Mouse (Mus musculus): Measurements from ENCODE around the gene Hils1. TPM values are rescaled to one million over a fixed set of nuclear protein-coding genes. Genes with fewer than 3 reads are reported as not detected.
A peak's percentile ranks its signal among the peaks of the same experiment; 100 is the strongest.

The Hils1 gene
- total RNA-seq (2021): not detected
- long read RNA-seq, experiment 1: 0 reads
- long read RNA-seq, experiment 2: 0 reads

- no peak for DNase-seq
These were observed at the start of gene Hils1 for GRCm38 (mm10) chr11:94967419-94967818. Gene Hils1 (plus strand): TSS chr11:94967593.

- DNase-seq: no peak
These were observed 49.7 kb upstream of the Hils1 start for GRCm38 (mm10) chr11:94917717-94918116.

GRCm38 (mm10) chr11:94920996-94921401 lies 46.4 kb upstream of the Hils1 start:
- no peak for DNase-seq

- DNase-seq: no peak
These were observed 42.4 kb upstream of the Hils1 start for GRCm38 (mm10) chr11:94924977-94925376.

- DNase-seq: no peak
These were observed 41.0 kb upstream of the Hils1 start for GRCm38 (mm10) chr11:94926431-94926830.

DNA sequence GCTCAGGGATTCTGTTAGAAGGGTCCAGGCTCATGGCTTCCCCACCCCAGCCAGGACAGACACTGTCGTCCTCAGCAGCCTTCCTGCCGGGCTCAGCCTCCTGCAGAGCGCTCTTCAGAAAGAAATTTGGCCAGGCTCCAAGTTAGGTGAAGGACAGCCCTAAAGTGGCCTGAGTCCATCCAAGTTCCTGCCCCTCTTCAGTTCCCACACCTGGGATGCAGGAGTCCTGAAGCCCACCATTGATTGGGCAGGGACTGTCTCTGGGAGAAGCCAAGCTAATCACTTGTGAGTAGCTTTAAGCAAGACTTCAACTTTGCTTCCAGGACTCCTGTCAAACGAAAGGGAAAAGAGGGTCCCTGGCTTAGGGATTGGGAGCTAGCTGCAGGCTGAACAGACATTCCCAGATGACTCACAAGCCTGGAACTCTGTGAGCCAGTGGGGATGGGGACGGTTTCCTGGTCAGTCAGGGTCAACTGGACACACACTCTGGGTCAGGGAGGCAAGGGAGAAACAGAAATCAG lies 39.6 kb upstream of the Hils1 start:
- DNase-seq: peak; percentile 33 to 51

DNA sequence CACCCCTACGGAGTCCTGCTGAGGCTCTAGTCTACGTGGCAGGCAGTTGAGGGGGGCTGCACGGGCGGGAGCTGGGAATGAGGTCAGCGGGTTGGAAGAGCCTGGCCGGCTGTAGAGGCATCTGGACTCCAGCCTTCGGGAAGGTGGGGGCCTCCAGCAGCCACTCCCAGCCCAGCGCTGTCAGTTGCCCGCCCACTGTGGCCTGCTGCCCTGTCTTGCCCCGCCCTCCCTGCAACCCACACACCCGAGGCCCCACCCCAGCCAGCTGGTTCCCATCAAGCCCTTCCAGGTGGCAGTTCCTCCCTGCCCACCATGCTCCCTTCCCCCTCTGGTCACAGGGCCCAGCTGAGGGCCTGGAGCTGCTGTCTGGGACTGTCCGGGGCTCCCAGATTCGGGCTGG lies 38.6 kb upstream of the Hils1 start:
- DNase-seq: peak; percentile 58 to 73

DNA sequence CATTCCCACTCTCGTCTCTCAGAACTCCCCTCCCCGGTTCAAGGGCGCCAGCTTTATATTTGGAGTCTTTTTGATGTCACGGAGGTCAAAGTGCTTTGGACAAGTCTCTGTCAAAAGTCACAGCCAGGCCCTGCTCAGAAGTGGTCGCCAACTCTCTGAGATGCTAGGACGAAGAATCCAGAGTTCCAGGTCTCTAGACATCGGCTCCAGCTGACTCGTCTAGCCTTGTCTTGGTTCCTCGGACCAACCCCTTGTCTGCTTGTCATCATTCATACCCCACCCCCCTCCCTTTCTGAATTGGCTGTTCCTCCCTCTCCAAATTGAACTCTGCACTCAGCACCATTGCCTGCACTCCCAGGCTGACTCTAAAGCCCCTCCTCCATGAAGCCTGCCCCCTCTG lies 37.8 kb upstream of the Hils1 start:
- DNase-seq: no peak

DNA sequence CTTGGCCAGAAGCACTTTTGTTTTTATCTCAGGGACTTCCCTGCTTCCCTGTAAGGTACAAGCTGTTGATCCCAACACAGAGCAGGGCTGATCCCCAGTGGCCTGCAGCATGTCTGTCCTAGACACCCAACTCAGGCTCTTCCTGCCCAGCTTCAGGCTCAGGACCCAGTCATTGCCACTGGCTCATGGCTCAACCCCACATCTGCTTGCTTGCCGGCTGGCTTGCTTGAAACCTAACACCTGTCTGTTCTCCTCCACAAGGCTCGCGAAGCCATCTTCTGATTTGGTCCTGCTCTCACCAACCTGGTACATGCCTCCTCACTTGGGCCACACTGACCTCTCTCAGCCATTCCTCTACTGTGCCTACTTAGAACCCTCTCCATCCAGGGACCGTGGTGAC lies 37.2 kb upstream of the Hils1 start:
- DNase-seq: no peak

GRCm38 (mm10) chr11:94933584-94933983 lies 33.8 kb upstream of the Hils1 start:
- no peak for DNase-seq

DNA sequence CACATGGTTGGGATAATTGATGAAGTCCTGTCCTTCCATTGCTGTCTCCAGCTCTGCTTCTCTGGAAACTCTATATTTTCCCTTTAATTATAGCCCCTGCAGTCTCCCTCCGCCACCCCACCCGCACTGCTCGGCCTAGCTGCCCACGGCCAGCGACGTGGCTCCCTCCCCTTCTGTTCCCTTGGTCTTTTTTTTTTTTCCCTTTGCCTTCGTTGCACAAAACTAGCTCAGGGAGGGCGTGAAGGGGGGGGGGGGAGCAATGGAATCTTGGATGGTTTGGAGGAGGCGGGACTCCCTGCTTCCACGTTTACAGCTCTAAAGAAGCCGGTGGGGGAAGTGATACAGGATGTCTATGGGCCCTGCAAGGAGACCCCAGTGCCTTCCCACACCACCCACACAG lies 32.9 kb upstream of the Hils1 start:
- DNase-seq: no peak

DNA sequence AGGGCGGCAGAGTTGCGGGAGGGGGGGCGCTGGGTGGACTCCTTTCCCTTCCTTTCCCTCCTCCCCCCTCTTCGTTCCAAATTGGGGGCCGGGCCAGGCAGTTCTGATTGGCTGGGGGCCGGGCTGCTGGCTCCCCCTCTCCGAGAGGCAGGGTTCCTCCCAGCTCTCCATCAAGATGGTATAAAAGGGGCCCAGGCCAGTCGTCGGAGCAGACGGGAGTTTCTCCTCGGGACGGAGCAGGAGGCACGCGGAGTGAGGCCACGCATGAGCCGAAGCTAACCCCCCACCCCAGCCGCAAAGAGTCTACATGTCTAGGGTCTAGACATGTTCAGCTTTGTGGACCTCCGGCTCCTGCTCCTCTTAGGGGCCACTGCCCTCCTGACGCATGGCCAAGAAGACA lies 31.3 kb upstream of the Hils1 start, which contains the start of gene Col1a1:
Gene Col1a1, plus strand, starts transcription at position 180 of the 400 bp plus-strand sequence.
- peak; percentile 12 to 45 for DNase-seq

GRCm38 (mm10) chr11:94936851-94937295 lies 30.5 kb upstream of the Hils1 start:
- DNase-seq: peak; percentile 86 to 90

DNA sequence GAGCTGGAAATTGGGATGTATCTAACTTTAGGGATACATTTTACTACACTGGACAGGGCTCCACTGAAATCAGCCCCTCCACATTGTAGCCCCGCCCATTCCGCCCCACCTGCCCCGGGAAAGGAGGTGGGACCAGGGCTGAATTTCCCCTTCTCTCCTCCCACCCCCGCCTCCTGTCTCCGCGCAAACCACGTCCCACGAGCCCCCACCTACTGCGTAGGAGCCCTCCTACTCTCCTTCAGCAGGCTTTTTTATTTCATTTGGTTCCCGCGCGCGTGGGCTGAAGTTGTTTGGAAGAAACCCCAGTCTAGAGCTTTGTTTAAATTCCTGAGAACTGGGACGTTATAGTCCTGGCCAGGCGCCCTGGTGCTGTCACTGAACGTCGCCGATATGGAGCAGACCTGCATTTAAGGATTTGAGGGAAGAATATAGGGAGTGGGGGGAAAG lies 30.0 kb upstream of the Hils1 start:
- no peak for DNase-seq

- DNase-seq: no peak
These were observed 29.6 kb upstream of the Hils1 start for GRCm38 (mm10) chr11:94937787-94938186.

- DNase-seq: no peak
These were observed 29.1 kb upstream of the Hils1 start for GRCm38 (mm10) chr11:94938296-94938695.

DNA sequence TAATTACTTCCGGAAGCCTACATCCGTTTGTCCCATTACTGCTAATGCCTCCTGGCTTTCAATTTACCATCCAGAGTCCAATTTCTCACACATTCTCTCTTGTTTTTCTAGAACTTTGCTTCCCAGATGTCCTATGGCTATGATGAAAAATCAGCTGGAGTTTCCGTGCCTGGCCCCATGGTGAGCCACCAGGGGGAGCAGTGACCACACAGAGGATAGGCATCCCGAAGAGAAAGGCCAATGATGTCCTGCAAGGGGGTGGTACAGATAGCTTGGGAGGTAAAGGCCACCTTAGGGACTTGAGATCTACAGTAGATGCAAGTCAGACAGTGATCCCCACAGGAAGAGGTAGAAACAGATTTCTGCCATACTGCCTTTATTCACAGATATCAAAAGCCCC lies 28.1 kb upstream of the Hils1 start:
- DNase-seq: peak; percentile 77 to 87

DNA sequence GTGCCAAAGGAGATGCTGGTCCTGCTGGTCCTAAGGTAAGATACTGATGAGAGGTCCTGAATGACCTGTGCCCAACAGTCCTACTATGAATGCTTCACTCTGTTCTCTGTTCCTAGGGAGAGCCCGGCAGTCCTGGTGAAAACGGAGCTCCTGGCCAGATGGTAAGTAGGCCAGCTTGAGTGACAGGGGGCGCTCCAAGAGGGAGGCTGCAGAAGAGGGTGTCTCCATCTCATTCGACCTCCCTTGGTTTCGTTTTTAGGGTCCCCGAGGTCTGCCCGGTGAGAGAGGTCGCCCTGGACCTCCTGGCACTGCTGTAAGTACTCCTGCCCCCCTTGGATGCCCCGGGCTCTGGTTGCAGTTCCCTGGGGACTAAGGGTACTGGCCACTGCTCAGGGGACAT lies 26.3 kb upstream of the Hils1 start:
- DNase-seq: no peak

DNA sequence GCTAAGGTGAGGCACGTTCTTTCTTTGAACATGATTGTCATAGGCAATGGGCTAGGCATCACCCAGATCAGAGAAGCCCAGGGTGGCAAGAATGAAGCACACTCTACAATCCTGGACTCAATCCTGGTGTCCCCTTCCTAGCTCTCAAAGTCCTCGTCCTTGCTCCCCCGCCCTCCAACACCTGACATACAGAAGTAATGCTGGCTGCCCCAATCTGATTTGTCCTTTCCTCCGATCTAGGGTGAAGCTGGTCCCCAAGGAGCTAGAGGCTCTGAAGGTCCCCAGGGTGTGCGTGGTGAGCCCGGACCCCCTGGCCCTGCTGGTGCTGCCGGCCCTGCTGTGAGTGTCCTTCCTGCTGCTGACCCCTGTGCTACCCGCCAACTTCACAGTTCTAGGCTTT lies 25.6 kb upstream of the Hils1 start:
- no peak for DNase-seq

- DNase-seq: peak; percentile 32 to 69
These were observed 24.9 kb upstream of the Hils1 start for GRCm38 (mm10) chr11:94942282-94943023.

GRCm38 (mm10) chr11:94943054-94943453 lies 24.3 kb upstream of the Hils1 start:
- no peak for DNase-seq

DNA sequence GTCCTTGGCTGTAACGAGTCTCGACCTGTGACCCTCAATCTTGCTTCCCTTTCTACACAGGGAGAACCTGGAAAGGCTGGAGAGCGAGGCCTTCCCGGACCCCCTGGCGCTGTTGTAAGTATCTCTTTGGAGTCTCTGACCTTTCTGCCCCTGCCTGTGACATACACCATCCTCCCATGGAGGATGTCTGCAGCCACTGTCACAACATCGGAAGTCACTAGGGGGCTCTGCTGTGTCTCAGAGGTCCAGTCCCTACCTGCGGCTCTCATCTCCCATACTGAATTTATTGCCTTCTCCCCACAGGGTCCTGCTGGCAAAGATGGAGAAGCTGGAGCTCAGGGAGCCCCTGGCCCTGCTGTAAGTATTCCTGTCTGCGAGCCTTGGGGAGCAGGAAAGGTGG lies 23.1 kb upstream of the Hils1 start:
- DNase-seq: no peak

- DNase-seq: no peak
These were observed 22.2 kb upstream of the Hils1 start for GRCm38 (mm10) chr11:94945236-94945635.

DNA sequence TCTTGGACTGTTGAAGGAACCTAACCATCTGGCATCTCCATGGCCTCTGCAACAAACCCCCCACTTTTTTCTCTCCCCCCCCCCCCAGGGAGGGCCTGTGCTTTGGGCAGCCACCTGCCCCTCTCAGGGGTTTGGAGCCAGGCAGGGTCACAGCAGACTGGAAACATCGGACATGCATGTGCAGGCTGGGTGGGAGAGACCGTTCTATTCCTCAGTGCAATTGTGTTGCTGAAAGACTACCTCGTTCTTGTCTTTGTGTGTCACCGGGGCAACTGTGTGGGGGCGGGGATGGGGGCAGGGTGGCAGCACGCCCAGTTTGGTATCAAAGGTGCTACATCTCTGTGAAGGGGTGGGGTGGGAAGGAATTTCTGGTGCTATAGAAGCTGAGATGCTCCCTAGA lies 15.2 kb upstream of the Hils1 start:
- no peak for DNase-seq

Data from adrenal gland, postnatal 36 days (tissue).